37 mouse cellular contexts compared by ENCODE assay signal in genomic region chr17:56643237-56643636, GRCm38 (mm10). TPM values are rescaled to one million over a fixed set of nuclear protein-coding genes. Genes with fewer than 3 reads are reported as not detected.
"Had no signal": no experiment of that assay in that cellular context is flagged by ENCODE, and none has a peak within 500 bp of the region (broad histone marks: within the 10 kb centered on the region; RNA-seq: fewer than 3 reads in every experiment).

No protein-coding gene starts in this region.

- H3K36me3 ChIP-seq: heart, embryonic 10.5 days; heart, embryonic 12.5 days; heart, embryonic 13.5 days; heart, embryonic 15.5 days; hindbrain, embryonic 10.5 days; hindbrain, embryonic 12.5 days; hindbrain, embryonic 13.5 days; hindbrain, embryonic 15.5 days; intestine, embryonic 15.5 days; kidney, embryonic 15.5 days had no signal

- H3K4me2 ChIP-seq: heart, embryonic 11.5 days; heart, embryonic 12.5 days; heart, embryonic 13.5 days; heart, embryonic 15.5 days; hindbrain, embryonic 12.5 days; hindbrain, embryonic 13.5 days; hindbrain, embryonic 14.5 days; hindbrain, embryonic 15.5 days; intestine, embryonic 15.5 days; kidney, embryonic 15.5 days had no signal

- H3K4me1 ChIP-seq: hindbrain, embryonic 12.5 days; hindbrain, embryonic 13.5 days; hindbrain, embryonic 15.5 days; intestine, embryonic 15.5 days; kidney, embryonic 15.5 days had no signal

- H3K9ac ChIP-seq: heart, embryonic 12.5 days; heart, embryonic 13.5 days; heart, embryonic 15.5 days; hindbrain, embryonic 12.5 days; hindbrain, embryonic 13.5 days; hindbrain, embryonic 14.5 days; hindbrain, embryonic 15.5 days; intestine, embryonic 15.5 days; kidney, embryonic 15.5 days had no signal

- H3K4me3 ChIP-seq: heart, embryonic 10.5 days; heart, embryonic 12.5 days; heart, embryonic 13.5 days; heart, embryonic 15.5 days; hindbrain, embryonic 10.5 days; hindbrain, embryonic 12.5 days; hindbrain, embryonic 13.5 days; hindbrain, embryonic 15.5 days; intestine, embryonic 15.5 days; kidney, embryonic 15.5 days; layer of hippocampus, adult 2 months had no signal

- H3K9me3 ChIP-seq: heart, embryonic 10.5 days; heart, embryonic 12.5 days; heart, embryonic 13.5 days; heart, embryonic 15.5 days; hindbrain, embryonic 10.5 days; hindbrain, embryonic 12.5 days; hindbrain, embryonic 13.5 days; hindbrain, embryonic 15.5 days; intestine, embryonic 15.5 days; kidney, embryonic 15.5 days had no signal

- H3K27me3 ChIP-seq: heart, embryonic 13.5 days; hindbrain, embryonic 12.5 days; hindbrain, embryonic 13.5 days; hindbrain, embryonic 15.5 days; intestine, embryonic 15.5 days; kidney, embryonic 15.5 days had no signal

- DNase-seq: heart, postnatal 10 days; heart, postnatal 14 days; heart, postnatal 36 days; heart, postnatal 4 days; kidney, adult 11 months; kidney, adult 18-20 months; kidney, adult 2 months; kidney, adult 8-10 months; kidney, adult 9 months; kidney, postnatal 10 days; kidney, postnatal 14 days; kidney, postnatal 25 days; kidney, postnatal 36 days; kidney, postnatal 4 days; layer of hippocampus, adult 9-11 months; layer of hippocampus, postnatal 36 days had no signal

- ATAC-seq: hindbrain, embryonic 16.5 days; hindbrain, postnatal 0 days; inflammation-experienced regulatory T-cells, adult 6 months; intestine, embryonic 15.5 days; intestine, embryonic 16.5 days; intestine, postnatal 0 days had no signal

- H3K27ac ChIP-seq: heart, embryonic 10.5 days; heart, embryonic 13.5 days; heart, embryonic 15.5 days; hindbrain, embryonic 10.5 days; hindbrain, embryonic 12.5 days; hindbrain, embryonic 13.5 days; hindbrain, embryonic 14.5 days; hindbrain, embryonic 15.5 days; hindbrain, postnatal 0 days; intestine, embryonic 15.5 days; kidney, embryonic 15.5 days; kidney, postnatal 0 days; layer of hippocampus, adult 2 months had no signal

RNA-seq across cellular contexts. Expression of gene Catsperd, which starts 15.3 kb away (rescaled TPM):
- total RNA-seq: heart, postnatal 14 days; heart, postnatal 25 days; heart, postnatal 36 days; hematopoietic stem cell, adult 5-6 weeks had no signal
